9 mouse cellular contexts compared by ENCODE assay signal in genomic region chr1:92751700-92752136, GRCm38 (mm10).
DNase-seq lines count a peak whose midpoint lies in the region; ATAC-seq lines count a peak whose summit lies in the region.
"Had no signal": no experiment of that assay in that cellular context is flagged by ENCODE, and none has a peak within 500 bp of the region (broad histone marks: within the 10 kb centered on the region; RNA-seq: fewer than 3 reads in every experiment).

No protein-coding gene starts in this region.

- peak; percentile 23 for ATAC-seq in megakaryocyte, adult 5-6 weeks (ENCODE audit: poor library complexity, severe bottlenecking)

- peak; percentile 25 for DNase-seq in adrenal gland, adult 8-10 months
- DNase-seq in adrenal gland, postnatal 25 days = no peak
- DNase-seq in kidney, postnatal 10 days = peak; percentile 11
- no peak for DNase-seq in kidney, postnatal 14 days
- DNase-seq in adipocyte (ENCODE audit: low spot score) = peak; percentile 22
- DNase-seq in B cell, adult 2 months = no peak
- DNase-seq in left cerebral cortex, adult 11 months (ENCODE audit: low spot score) = no peak
- DNase-seq: heart, postnatal 4 days had no signal

Comparison
In these comparisons a context has a peak if more than half of its experiments do, and no peak if none do; other contexts are left out.
1. DNase-seq: peak in adrenal gland, adult 8-10 months (single experiment), kidney, postnatal 10 days (single experiment) and adipocyte (single experiment); none in adrenal gland, postnatal 25 days (single experiment), kidney, postnatal 14 days (single experiment), B cell, adult 2 months (0 of 2) and left cerebral cortex, adult 11 months (single experiment).